Mouse (Mus musculus) kidney, postnatal 36 days (tissue): ENCODE measurements around the gene Tanc1.
"Not testable (repeated sequence)": the region's sequence is repeated elsewhere in the genome, so short reads cannot be mapped to it uniquely, and the experiment has no call there.

Experiments used
- DNase-seq, 2 experiments: peaks; one replicate each; pipeline ENCODE4 v3.0.0; 2021 to 2022; ENCODE audit warnings: mixed read lengths in 2 of 2

Gene Tanc1

DNA sequence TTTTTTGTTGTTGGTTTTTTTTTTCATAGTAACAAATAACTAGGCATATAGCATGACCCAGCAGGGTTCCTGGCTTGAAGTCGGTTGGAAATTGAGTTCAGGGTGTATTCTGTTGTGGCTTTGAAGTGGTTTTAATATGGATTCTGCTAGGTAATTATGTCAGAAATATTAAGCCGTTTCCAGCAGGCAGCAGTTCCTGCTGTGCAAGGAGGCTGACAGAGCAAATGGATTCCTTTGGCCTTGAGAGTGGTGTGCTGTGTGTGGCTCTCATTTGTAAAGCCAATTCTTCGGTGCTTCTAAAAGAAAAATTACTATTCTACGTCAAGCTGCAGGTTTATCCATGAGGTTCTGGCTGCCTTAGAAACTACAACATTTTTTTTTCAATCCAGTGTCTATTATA is 228.3 kb downstream of the Tanc1 start:
- no peak for DNase-seq

DNA sequence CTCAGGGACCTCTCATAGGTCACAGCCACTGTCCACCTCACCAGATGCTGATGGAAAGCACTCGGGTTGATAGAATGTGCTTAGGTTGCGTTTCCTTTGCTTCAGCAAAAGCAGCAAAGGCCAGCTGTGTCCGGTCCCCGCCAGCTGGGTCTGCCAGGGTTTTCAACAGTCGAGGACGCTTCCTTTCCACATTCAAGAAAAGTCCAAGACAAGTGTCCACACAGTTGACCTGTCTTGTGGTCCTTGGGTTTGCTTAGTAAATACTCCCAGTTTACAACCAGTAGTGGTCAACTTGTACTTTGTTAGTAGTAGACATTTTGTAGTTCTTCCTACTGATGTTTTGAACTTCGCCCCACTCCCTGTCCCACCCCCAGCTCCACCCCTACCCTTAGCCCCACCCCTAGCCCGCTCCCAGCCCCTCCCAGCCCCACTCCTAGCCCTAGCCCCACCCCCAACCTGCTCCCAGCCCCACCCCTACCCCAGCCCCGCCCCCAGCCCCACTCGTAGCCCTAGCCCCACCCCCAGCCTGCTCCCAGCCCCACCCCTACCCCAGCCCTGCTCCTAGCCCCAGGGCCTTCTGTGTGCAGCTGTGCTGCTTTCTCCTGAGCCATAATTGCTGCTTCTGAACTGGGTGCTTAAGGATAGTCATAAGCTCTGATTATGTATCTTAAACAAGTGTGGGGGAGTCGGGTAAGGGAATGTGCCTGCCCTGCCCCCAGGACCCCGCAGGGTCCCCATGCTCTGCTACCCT is 229.5 kb downstream of the Tanc1 start:
- DNase-seq: peak; percentile 69 to 79

DNA sequence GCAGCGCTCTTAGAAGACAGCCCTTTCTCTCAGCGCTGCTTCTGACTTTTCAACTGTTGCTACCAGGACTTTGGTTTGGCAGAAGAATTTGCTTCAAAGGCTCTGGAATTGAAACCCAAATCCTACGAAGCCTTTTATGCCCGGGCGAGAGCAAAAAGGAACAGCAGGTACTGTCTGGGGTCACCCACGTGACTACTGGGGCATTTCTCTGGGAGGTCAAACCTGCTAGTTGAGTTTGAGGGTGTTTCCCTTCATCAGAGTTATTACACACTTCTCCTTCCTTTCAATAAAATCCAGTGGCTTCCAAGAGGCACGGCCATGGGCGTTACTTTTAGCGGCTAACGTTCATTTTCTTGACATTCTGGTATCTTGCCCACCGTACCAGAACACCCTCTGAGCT is 230.1 kb downstream of the Tanc1 start:
- DNase-seq: peak; percentile 27 to 31

DNA sequence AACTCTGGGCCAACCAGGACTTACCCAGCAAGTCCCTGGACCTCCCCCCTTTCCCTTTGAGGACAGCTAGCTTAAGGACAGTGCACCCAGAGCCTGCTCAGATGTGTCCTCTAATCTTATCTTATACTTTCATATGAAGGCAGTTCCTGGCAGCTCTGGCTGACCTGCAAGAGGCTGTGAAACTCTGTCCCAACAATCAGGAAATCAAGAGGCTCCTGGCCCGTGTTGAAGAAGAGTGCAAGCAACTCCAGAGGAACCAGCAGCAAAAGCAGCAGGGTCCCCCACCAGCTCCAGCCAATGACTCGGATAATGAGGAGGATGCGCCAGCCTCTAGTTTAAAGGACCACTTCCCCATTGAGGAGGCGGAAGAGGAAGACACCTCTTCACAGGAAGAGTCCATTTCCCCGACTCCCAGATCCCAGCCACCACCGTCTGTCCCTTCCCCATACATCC is 230.7 kb downstream of the Tanc1 start:
- no peak for DNase-seq

DNA sequence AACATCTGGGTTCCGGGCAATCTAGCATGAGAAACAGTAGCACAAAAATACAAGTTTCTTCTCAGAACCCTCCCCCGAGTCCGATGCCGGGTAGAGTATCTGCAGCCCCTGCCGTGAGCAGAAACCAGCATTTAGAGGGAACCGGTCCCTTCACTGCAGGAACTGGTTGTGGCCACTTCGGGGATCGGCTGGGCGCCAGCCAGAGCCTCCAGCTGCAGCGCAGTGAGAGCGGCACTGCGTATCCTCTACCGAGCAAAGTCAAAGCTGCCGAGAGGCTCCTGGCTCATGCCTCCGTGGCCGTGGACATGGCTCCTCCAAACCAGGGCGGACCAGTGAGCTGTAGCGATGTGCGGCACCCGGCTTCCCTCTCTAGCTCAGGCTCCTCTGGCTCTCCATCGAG is 231.3 kb downstream of the Tanc1 start:
- peak in 1 of 2 experiments; percentile 39 for DNase-seq

DNA sequence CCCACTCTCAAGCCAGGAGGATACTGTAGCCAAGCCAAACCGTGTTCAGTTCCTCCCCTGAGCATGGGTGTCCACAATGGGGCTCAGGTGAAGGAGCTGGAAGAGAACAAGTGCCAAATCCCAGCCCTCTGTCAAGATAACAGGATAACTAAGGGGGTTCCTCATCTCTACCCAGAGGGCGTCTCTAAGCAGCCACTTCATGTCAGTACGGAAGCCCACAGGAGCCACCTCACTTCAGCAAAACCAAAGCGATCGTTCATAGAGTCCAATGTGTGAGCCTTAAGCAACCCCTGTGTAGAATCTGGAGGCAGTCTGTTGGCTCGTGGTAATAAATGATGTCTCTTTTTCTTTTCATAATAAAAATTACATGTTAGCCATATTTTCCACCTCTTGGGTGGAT is 232.0 kb downstream of the Tanc1 start:
- no peak for DNase-seq

DNA sequence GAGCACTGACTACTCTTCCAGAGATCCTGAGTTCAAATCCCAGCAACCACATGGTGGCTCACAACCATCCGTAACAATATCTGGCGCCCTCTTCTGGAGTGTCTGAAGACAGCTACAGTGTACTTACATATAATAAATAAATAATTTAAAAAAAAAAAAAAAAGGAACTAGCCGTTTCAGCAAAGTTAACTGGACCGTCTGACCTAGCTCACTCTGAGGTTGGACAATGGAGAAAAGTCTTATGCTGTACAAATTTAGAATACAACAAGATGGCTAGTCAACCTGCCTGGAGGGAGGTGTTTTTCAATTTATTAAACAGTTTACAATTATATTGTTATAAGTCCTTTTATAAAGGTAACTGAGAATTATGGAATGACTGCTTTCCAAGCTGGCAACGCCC is 240.0 kb downstream of the Tanc1 start:
- not testable (repeated sequence) for DNase-seq

DNA sequence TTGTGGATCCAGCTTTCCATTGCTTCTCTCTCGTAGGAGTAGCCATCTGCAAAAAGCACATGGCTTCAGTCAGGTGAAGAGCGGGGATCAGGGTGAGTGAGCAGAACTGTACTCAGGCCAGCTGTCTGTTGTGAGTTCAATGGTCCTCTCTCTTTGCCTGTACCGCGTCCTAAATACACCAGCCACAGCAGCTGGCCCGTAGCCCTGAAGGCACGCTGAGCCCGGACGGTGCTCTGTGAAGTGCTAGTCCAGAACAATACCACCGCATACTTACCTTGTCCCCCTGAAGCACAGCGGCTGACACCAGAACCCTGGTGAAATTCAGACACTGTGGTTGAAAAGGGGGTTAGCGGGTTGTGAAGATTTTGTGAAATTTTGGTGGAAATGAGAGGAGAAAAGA is 241.1 kb downstream of the Tanc1 start:
- no peak for DNase-seq

DNA sequence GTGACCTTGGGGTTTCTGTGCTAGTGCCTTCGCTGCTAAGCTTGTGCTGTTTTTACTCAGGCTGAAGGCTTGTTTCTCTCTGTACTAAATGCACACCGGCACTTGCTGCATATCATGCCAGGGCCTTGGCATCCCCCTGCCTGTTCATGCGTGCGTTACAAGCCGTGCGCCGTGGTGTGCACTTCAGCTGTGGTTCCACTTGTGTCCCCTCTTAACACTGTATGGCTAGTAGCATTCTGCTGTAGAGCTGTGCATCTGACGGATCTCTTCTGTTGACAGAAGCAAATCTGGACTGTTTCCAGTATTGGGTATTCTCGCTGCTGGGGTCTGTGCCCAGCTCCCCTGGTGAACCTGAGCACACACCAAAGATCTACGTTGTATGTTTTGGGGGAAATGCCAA is 241.7 kb downstream of the Tanc1 start:
- DNase-seq: no peak

DNA sequence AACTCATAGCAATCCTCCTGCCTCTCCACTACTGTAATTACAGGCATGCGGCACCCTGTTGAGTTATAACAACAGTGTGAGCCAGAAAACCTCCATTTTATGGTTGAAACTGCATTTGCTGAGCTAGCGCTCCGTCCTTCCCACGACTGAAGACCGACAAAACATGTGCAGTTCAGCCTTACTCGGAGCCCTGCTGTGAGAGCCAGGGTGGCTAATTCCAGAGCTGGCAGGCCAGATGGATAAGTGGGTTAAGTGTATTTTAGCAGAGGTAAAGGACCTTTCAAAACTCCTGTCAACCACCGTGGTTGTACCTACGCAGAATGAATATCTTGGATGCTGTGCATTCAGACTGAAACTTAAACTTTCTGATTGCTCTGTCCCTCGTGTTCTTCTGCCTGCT is 242.5 kb downstream of the Tanc1 start:
- DNase-seq: no peak

DNA sequence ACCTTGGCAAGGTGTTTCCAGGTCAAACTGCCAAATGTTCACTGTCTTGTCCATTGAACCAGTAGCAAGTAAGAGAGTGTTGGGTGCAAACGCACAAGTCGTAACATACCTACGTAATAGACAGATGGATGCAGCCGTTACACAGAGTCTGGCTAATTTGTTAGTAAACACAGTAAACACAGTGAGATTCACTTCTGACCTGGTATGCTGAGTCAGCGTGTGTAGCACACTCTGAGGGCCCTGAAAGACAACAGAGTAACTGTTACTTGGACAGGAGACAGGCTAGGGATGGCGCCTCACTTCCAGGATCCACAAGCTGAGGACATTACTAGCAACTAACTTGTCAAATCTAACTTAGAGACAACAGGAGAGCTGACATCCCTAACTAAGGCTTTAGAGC is 250.8 kb downstream of the Tanc1 start:
- DNase-seq: no peak

DNA sequence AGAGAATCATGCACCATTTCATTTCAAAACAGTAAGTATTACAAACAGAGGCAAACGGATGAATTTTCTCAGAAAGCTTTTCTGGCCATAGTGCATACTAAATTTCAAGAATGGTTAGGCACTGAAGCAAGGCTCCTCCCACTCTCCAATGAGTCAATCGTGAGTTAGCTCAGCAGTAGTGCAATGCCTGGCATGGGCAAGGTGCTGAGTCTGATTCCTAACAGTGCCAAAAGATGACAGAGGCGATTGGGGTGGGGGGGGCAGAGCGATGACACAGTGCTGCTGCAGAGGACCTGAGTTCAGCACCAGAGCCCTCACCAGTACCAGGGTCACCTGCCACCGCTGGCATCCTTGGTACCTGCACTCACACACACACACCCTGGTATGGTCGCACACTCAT is 258.7 kb downstream of the Tanc1 start:
- no peak for DNase-seq

DNA sequence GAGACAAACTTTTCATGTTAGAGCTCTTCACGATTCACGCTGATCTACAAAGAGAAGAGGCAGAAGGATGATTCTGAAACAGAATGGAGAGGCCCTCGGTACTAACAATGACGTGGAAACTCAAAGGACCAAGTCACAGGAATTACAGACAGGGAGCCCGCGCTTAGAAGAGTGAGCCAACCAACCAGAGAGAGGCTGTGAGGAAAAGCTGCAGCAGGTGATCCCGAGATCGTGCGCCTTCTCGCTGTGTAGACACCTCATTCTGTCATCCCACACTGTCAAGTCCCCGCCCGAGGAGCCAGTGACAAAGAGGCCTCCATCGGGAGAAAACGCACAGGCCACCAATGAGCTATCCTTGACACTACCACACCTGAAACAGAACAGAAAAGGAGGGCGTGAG is 264.6 kb downstream of the Tanc1 start:
- DNase-seq: no peak

DNA sequence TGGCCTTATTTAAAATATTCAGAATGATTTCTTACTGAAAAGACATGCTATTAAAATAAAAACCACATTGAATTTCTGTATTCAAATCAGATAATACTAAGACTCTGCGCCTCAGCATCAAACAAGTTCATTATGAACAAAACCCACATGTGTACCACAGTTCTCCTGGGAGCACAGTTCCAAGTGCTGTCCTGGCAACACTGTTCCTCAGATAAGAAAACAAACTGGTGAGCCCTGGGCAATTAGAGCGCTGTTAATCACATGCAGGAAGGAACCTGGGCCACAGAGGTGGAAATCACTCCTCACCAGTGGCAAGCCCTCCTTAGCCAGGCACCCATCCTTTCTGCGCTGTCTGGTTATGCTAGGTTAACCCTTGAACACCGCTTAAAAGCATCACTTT is 265.5 kb downstream of the Tanc1 start:
- DNase-seq: no peak

DNA sequence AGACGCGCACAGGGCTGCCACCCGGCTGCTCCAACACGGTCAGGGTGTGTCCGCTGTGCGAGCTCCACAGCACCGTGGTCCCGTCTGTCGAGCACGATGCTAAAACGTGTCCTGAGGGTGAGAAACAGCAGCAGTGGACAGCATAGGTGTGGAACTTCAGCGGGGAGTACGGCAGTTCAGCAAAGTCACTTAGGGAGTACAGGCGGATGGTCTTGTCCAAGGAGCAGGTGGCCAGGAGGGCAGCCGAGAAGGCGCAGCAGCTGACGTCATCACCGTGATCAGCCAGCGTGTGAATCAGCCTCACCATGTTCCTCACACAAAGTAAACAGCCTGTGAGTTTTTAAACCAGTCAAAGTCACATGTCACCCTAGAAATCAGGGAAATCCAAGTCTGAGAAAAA is 266.4 kb downstream of the Tanc1 start:
- DNase-seq: peak; percentile 24 to 55

DNA sequence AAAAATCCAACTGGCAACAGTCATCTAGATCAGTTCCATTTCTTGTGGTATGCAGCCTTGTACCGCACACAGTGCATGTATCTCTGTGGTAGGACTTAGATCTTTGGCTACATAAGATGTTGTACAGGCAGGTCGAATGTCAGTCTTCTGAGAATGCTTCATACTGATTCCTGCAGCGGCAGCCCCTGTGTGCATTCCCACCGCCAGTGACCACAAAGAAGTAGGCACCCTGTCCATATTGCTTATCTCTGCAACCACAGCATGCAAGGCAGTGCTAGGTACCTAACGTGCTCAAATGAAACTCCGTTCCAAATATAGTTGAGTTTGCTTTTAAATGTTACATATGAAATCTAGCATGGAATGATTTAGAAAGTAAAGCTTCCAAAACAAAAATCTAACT is 269.6 kb downstream of the Tanc1 start:
- no peak for DNase-seq

DNA sequence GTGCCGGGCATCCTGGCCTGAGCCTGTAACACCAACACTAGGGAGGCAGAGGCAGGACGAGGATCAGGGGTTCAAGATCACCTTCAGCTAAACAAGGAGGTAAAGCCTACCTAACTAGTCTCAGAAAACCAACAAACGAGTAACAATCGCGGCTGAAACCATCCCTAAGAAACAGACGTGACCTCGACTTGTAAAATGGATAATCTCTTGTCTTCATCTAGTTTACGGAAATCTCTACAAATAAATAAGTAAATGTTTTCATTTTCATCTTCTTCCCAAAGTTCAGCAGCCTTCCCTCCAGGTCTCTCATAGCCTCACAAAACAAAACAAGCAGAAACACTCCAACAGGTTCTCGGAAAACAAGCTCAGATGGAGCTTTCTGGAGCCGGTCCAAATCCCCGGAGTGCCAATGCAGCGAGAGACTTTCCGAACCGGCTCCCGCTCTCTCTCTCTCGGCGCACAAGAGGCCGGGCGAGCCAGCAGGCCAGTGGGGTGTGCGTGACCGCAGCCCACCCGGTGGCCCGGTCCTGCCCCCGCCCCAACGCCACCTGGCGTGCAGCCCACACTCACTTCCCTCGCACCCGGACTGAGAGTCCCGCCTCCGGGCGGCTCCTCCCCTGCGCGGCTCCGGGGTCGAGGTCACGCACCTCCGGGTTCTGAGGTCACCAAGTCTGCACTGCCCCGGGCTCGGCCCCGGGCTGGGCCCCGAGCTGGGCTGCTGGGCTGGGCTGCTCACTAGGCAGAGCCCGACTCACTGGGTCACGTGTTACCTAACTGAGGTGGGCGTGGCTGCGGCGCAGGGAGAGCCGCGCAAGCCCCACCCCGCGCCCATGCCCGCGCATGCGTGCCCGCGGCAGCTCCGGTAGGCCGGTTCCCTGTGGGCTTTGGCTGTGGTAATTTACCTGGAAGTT is 270.2 kb downstream of the Tanc1 start, which contains the start of gene Wdsub1:
Gene Wdsub1, minus strand, starts transcription at position 761 of the 911 bp plus-strand sequence.
- peak; percentile 96 to 98 for DNase-seq

DNA sequence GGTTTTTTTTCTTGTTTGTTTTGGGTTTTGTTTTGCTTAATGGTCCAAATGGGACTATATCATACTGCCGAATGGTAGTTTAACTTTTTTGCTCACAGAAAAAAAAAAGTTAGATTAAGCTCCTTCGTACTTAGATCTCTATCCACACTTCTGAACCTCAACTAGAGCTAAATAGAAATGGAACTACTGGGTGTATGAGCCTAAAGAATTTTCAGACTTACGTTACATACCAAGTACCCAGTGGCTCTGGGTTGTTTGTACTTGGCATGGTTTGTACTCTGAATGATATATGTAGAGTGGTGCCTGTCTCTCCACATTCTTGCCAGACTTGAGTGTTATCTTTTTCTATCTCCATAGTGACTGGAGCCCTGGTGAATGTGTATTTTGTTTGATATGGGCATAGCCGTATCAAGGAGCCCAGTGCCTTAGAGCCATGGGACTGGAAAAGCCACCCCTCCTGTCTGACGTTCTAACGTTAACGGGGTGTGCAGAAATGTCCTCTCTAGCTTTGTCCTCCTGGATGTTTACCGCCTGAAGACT is 271.0 kb downstream of the Tanc1 start:
- no peak for DNase-seq

DNA sequence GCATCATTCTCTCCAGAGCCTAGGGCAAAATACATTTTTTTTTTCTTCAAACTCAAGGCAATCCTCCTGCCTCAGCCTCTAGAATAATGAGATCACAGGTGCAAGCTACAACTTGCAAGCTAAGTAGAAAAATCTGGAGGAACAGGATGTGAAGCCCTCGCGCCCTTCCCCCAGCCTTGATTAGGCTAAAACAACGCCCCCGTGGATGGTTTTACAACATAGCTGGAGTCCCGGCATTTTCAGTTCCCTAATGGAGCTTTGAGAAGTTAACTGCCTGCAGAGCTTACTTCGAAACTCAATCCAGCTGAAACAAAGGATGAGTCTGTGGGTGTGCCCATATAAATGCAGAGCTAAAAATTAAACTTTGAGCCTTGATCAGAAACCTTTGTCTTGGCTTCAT is 277.9 kb downstream of the Tanc1 start:
- DNase-seq: no peak
